Mouse (Mus musculus): Measurements from ENCODE around the gene Cacna1g.

- TF ChIP-seq EP300 (IDR thresholded peaks at IDR 0.05; ENCODE audit: low read depth): no peak
- no peak for TF ChIP-seq CTCF (IDR thresholded peaks at IDR 0.05; ENCODE audit: low read depth)
These were observed 44.9 kb downstream of the Cacna1g start for GRCm38 (mm10) chr11:94429011-94429651.

All from liver, postnatal 0 days (tissue).